Mouse (Mus musculus) liver, embryonic 15.5 days (tissue): Measurements from ENCODE around the gene Otub1. TPM values are rescaled to one million over a fixed set of nuclear protein-coding genes. Genes with fewer than 3 reads are reported as not detected.
A peak's percentile ranks its signal among the peaks of the same experiment; 100 is the strongest.

ENCODE experiments used
- ATAC-seq: fragments of 200-750 bp; cut with Nextera tagmentation; 2 replicates; pipeline ENCODE4 v1.8.0; 2017; ENCODE audit warnings: moderate number of reproducible peaks, mild to moderate bottlenecking, moderate library complexity; ENCODE audit not compliant: insufficient read depth
- H3K27ac ChIP-seq: fragments of 300-500 bp; sonication (generic); replicated peaks from 2 replicates; pipeline ENCODE4 v1.5.1; 2015; ENCODE audit warnings: mild to moderate bottlenecking, inconsistent platforms
- H3K27me3 ChIP-seq: fragments of 300-500 bp; sonication (generic); 2 replicates; pipeline ENCODE4 v1.6.1; 2015; ENCODE audit warnings: mild to moderate bottlenecking, inconsistent platforms
- H3K36me3 ChIP-seq: fragments of 300-500 bp; sonication (generic); replicated peaks from 2 replicates; pipeline ENCODE4 v1.6.1; 2015; ENCODE audit warnings: moderate library complexity, mild to moderate bottlenecking, inconsistent platforms
- H3K4me1 ChIP-seq: fragments of 300-500 bp; sonication (generic); replicated peaks from 2 replicates; pipeline ENCODE4 v1.6.1; 2015; ENCODE audit warnings: inconsistent platforms
- H3K4me2 ChIP-seq: fragments of 300-500 bp; sonication (generic); 2 replicates; pipeline ENCODE4 v1.6.1; 2015; ENCODE audit warnings: moderate library complexity, mild to moderate bottlenecking, inconsistent platforms
- H3K4me3 ChIP-seq: fragments of 300-500 bp; sonication (generic); replicated peaks from 2 replicates; pipeline ENCODE4 v1.5.1; 2015; ENCODE audit warnings: mild to moderate bottlenecking, inconsistent platforms
- H3K9ac ChIP-seq: fragments of 300-500 bp; sonication (generic); 2 replicates; pipeline ENCODE4 v1.6.1; 2015; ENCODE audit warnings: moderate library complexity, mild to moderate bottlenecking, inconsistent platforms
- H3K9me3 ChIP-seq: fragments of 300-500 bp; sonication (generic); replicated peaks from 2 replicates; pipeline ENCODE4 v1.6.1; 2016; ENCODE audit warnings: inconsistent platforms
- WGBS: fragments of 180-500 bp; shearing (Covaris S2); methylation state at CpG from one replicate; pipeline ENCODE4 v1.1.7; 2015; ENCODE audit warnings: mixed read lengths; ENCODE audit not compliant: insufficient replicate concordance; 5-methylcytosine and 5-hydroxymethylcytosine counted together
- polyA plus RNA-seq: library from polyadenylated mRNA; unstranded; fragments of >200 nt; fragmentation: Nextera tagmentation; extraction: Ambion mirVana; gene quantifications from 2 replicates; pipeline ENCODE4 v1.2.1, GENCODE M21; 2015

Otub1 gene
- polyA plus RNA-seq, 1 experiment from 2014 or later, result 53.7 TPM

DNA sequence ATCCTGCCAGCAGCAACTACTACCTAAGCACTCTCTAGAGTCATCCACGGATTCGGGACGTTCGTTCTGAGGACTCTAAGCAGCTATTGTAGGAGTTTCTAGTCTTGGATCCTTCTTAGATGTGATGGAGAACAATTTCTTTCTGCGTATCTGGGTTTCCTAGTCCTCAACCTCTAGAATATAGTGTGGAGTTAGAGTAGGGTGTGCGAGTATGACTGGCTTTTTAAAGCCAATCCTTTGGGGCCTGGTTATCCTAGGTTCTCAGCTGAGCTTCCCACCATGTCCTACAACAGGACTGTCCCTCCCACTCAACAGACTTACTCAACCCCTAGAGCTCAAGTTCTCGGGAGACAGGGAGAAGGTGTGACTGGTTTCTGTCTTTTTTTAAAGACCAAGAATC, 790 bp downstream of the Otub1 start:
- H3K9me3 ChIP-seq, result no peaks in the 10 kb centered on the region
- no peaks in the 10 kb centered on the region for H3K27me3 ChIP-seq
- H3K4me3 ChIP-seq, result peak overlapping the region; percentile 96
- H3K4me2 ChIP-seq, result peak overlapping the region; percentile 88
- 29% methylated on average over 7 of the region's 7 CpGs for WGBS
- peaks cover 48% of the 10 kb centered on the region for H3K4me1 ChIP-seq
- peaks cover 44% of the 10 kb centered on the region for H3K36me3 ChIP-seq
- H3K9ac ChIP-seq, result peak overlapping the region; percentile 79
- no peak for ATAC-seq
- peak overlapping the region; percentile 99 for H3K27ac ChIP-seq

- no peaks in the 10 kb centered on the region for H3K27me3 ChIP-seq
- peak overlapping the region; percentile 96 for H3K4me3 ChIP-seq
- peaks cover 47% of the 10 kb centered on the region for H3K4me1 ChIP-seq
- 65% methylated on average over 2 of the region's 2 CpGs for whole genome bisulfite sequencing
- peaks cover 48% of the 10 kb centered on the region for H3K36me3 ChIP-seq
- peak overlapping the region; percentile 88 for H3K4me2 ChIP-seq
- H3K27ac ChIP-seq, result peak overlapping the region; percentile 99
- H3K9me3 ChIP-seq, result no peaks in the 10 kb centered on the region
- peak overlapping the region; percentile 79 for H3K9ac ChIP-seq
- ATAC-seq, result no peak
Observed at GRCm38 (mm10) chr19:7204898-7205297, 1.2 kb downstream of the Otub1 start.

DNA sequence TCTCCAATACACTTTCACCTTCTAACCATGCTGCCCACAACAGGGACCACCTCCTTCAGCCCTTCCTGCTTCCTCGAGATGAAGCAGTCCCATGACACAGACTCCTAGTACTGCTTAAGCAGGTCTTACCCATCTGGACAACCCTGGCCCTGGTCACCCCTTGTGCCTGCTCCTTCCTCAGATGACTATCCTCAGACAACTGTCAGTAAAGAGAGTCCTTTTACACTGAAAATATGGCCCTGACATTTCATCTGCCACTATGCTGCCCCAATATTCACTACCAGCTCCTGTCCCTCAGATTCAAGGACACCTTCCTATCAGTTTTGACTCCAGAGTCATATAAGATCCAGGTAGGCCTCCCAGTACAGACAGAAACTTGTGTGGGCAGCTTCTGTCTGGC, 5.7 kb downstream of the Otub1 start:
- no peak overlapping the region for H3K4me2 ChIP-seq
- no peak overlapping the region for H3K9ac ChIP-seq
- no peak overlapping the region for H3K4me3 ChIP-seq
- 50% methylated on average over 1 of the region's 1 CpGs for WGBS
- peaks cover 44% of the 10 kb centered on the region for H3K4me1 ChIP-seq
- H3K27ac ChIP-seq, result no peak overlapping the region
- no peaks in the 10 kb centered on the region for H3K27me3 ChIP-seq
- ATAC-seq, result no peak
- H3K36me3 ChIP-seq, result peaks cover 74% of the 10 kb centered on the region
- H3K9me3 ChIP-seq, result no peaks in the 10 kb centered on the region

DNA sequence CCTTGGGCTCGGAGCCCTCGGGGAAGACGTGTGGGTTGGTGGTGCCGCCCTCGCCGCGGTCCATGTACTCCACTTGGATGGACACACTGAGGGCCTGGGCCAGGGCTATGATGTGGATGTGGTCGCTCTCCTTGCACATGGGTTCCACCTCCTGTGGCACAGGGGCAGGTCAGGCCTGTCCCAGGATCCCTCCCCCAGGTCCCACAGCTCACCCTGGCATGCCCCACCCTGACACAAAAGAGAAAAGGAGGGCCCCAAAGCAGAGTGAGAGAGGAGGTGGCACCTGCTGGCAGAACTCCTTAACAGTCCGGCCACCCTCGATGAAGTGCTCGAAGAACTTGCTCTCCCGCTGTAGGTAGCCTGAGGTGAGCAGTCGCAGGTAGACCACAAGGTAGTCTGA, 7.0 kb downstream of the Otub1 start:
- Histone ChIP-seq H3K27me3 (no peaks in the 10 kb centered on the region), H3K4me2 (no peak overlapping the region), H3K9ac (no peak overlapping the region), H3K27ac (no peak overlapping the region), H3K4me3 (no peak overlapping the region), H3K36me3 (peaks cover 69% of the 10 kb centered on the region), H3K4me1 (peaks cover 30% of the 10 kb centered on the region), H3K9me3 (no peaks in the 10 kb centered on the region)
- ATAC-seq, result no peak
- WGBS, result 94% methylated on average over 13 of the region's 13 CpGs

GRCm38 (mm10) chr19:7197445-7197844, 8.7 kb downstream of the Otub1 start:
- no peak overlapping the region for H3K4me3 ChIP-seq
- H3K27ac ChIP-seq, result no peak overlapping the region
- H3K4me1 ChIP-seq, result peaks cover 25% of the 10 kb centered on the region
- no peak for ATAC-seq
- H3K9me3 ChIP-seq, result no peaks in the 10 kb centered on the region
- no peak overlapping the region for H3K9ac ChIP-seq
- no peaks in the 10 kb centered on the region for H3K27me3 ChIP-seq
- WGBS, result 84% methylated on average over 9 of the region's 9 CpGs
- H3K36me3 ChIP-seq, result peaks cover 53% of the 10 kb centered on the region
- no peak overlapping the region for H3K4me2 ChIP-seq

DNA sequence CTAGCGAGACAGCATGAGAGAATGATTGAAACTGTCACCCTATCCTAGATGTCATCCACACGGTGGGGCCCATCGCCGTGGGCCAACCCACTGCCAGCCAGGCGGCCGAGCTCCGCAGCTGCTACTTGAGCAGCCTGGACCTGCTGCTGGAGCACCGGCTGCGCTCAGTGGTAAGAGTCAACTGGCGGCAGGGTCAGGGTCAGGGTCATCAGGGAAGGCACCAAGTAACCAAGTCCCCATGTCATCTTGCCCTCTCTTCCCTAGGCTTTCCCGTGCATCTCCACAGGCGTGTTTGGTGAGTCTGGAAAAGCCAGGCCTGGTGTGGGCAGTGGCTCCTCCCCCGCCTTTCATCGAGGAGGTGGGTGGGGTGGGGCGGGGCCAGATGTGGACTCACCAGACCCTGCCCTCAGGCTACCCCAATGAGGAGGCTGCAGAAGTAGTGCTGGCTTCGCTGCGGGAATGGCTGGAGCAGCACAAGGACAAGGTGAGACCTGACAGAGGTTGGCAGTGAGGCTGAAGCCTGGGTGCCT, 9.3 kb downstream of the Otub1 start:
- no peak overlapping the region for H3K4me2 ChIP-seq
- H3K9me3 ChIP-seq, result no peaks in the 10 kb centered on the region
- peak; percentile 21; the same call in 1 of the 2 replicates for ATAC-seq
- H3K9ac ChIP-seq, result no peak overlapping the region
- H3K36me3 ChIP-seq, result peaks cover 50% of the 10 kb centered on the region
- no peak overlapping the region for H3K27ac ChIP-seq
- H3K4me3 ChIP-seq, result no peak overlapping the region
- peaks cover 27% of the 10 kb centered on the region for H3K4me1 ChIP-seq
- H3K27me3 ChIP-seq, result no peaks in the 10 kb centered on the region
- 40% methylated on average over 17 of the region's 17 CpGs for WGBS

DNA sequence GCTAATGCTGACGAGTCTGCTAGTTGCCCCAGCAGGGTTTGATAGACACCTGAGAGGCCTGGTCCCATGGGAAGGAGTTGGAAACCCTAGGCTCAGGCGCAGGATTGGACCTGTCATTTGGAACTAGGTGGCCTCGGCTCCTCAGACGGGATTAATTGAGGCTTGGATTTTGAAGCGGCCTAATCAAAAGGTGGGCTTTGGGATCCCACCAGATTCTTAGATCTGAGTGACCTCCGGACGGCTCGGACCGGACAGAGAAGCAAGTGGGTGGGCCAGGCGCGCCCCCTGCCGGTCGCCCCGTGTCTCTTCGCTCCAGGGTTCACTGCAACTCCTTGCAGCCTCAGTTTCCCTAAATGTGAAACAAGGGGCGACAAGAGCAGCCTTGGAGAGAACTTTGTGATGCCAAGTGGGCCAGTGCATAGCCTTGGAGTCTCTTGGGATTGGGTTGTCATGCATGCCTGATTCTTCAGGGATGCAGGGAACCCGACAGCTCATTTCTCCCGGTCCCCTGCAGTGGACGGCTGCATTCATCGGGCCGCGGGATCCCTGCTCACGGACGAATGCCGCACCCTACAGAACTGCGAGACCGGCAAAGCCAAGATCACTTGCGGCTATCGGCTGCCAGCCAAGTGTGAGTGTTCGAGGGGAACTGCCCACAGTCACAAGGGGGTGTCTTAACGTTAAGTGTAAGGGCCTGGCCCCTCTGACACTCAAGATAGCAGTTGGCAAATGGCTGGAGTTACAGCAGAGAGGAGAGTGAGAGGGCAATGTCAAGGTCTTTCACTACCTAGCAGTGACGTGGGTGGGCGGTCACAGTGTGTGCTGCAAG, 10.0 kb downstream of the Otub1 start:
- H3K4me2 ChIP-seq, result no peak overlapping the region; the same call in 1 of the 2 replicates

GRCm38 (mm10) chr19:7192561-7192967, 13.6 kb downstream of the Otub1 start:
- no peaks in the 10 kb centered on the region for H3K9me3 ChIP-seq
- H3K27ac ChIP-seq, result no peak overlapping the region
- peaks cover 7% of the 10 kb centered on the region; the same call in 1 of the 2 replicates for H3K36me3 ChIP-seq
- no peak overlapping the region for H3K9ac ChIP-seq
- peaks cover 30% of the 10 kb centered on the region for H3K4me1 ChIP-seq
- H3K4me2 ChIP-seq, result no peak overlapping the region
- 42% methylated on average over 2 of the region's 2 CpGs for WGBS
- no peak overlapping the region for H3K4me3 ChIP-seq
- ATAC-seq, result no peak
- peaks cover 7% of the 10 kb centered on the region; the same call in 1 of the 2 replicates for H3K27me3 ChIP-seq

More for the DNA sequence above, 10.0 kb downstream of the Otub1 start:
- Histone ChIP-seq H3K27me3 (no peaks in the 10 kb centered on the region), H3K9ac (no peak overlapping the region), H3K4me3 (no peak overlapping the region), H3K4me1 (peaks cover 30% of the 10 kb centered on the region), H3K9me3 (no peaks in the 10 kb centered on the region), H3K27ac (no peak overlapping the region), H3K36me3 (peaks cover 43% of the 10 kb centered on the region)
- WGBS, result 24% methylated on average over 33 of the region's 33 CpGs
- ATAC-seq, result no peak

GRCm38 (mm10) chr19:7191639-7192038, 14.5 kb downstream of the Otub1 start:
- peaks cover 25% of the 10 kb centered on the region for H3K4me1 ChIP-seq
- H3K27ac ChIP-seq, result no peak overlapping the region
- H3K9ac ChIP-seq, result no peak overlapping the region
- H3K36me3 ChIP-seq, result no peaks in the 10 kb centered on the region
- ATAC-seq, result no peak
- 33% methylated on average over 6 of the region's 6 CpGs for WGBS
- H3K4me2 ChIP-seq, result no peak overlapping the region
- no peaks in the 10 kb centered on the region for H3K9me3 ChIP-seq
- no peak overlapping the region for H3K4me3 ChIP-seq
- H3K27me3 ChIP-seq, result peaks cover 12% of the 10 kb centered on the region

DNA sequence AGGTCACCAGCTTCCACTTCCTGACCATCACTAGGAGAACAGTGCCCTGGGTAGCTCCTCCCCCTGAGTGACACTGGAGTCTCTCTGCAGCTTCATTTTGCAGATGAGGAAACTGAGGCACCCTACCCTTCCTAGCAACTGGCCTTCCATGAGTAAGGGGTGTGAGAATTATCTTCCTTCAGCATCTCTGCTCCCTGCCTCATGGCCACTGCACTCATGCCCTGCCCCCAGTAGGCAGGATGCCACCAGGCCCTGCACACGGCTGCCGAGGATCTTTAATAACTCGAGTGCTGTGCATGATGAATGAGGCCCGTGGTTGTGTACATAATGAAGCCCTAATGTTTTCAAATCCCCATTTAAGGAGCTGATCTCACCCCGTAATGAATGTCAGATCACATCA, 15.1 kb downstream of the Otub1 start:
- Histone ChIP-seq H3K9me3 (no peaks in the 10 kb centered on the region), H3K9ac (no peak overlapping the region), H3K4me3 (no peak overlapping the region), H3K4me1 (peaks cover 19% of the 10 kb centered on the region), H3K36me3 (no peaks in the 10 kb centered on the region), H3K27ac (no peak overlapping the region), H3K27me3 (peaks cover 19% of the 10 kb centered on the region), H3K4me2 (no peak overlapping the region)
- ATAC-seq, result no peak
- 66% methylated on average over 5 of the region's 5 CpGs for WGBS

GRCm38 (mm10) chr19:7189026-7189425, 17.1 kb downstream of the Otub1 start:
- Histone ChIP-seq H3K36me3 (no peaks in the 10 kb centered on the region), H3K27me3 (peaks cover 35% of the 10 kb centered on the region), H3K9ac (no peak overlapping the region), H3K4me1 (peaks cover 16% of the 10 kb centered on the region), H3K4me2 (no peak overlapping the region), H3K27ac (no peak overlapping the region), H3K4me3 (no peak overlapping the region), H3K9me3 (no peaks in the 10 kb centered on the region)
- WGBS, result 42% methylated on average over 4 of the region's 4 CpGs
- ATAC-seq, result no peak
